Mouse (Mus musculus) CD8-positive naive resting alpha-beta T cell, adult 2 months (primary cell): Measurements from ENCODE around the gene Rcor2.

Experiments used
- DNase-seq, 2 experiments: peaks; one replicate each; pipeline ENCODE4 v3.0.0; 2022; ENCODE audit warnings: low read depth in 2 of 2, low spot score in 2 of 2

Gene Rcor2

GRCm38 (mm10) chr19:7267091-7267741 lies at the start of gene Rcor2:
Gene Rcor2 (plus strand): TSS chr19:7267325.
- DNase-seq, result no peak

GRCm38 (mm10) chr19:7217926-7218267 lies 49.2 kb upstream of the Rcor2 start:
- no peak for DNase-seq

- no peak for DNase-seq
These were observed 48.4 kb upstream of the Rcor2 start for GRCm38 (mm10) chr19:7218753-7219152.

GRCm38 (mm10) chr19:7222196-7222595 lies 44.9 kb upstream of the Rcor2 start:
- DNase-seq, result no peak

- DNase-seq, result no peak
These were observed 43.6 kb upstream of the Rcor2 start for GRCm38 (mm10) chr19:7223488-7223887.

- DNase-seq, result no peak
These were observed 42.9 kb upstream of the Rcor2 start for GRCm38 (mm10) chr19:7224253-7224652.

GRCm38 (mm10) chr19:7225096-7225690 lies 41.9 kb upstream of the Rcor2 start:
- no peak for DNase-seq

- DNase-seq, result no peak
These were observed 40.6 kb upstream of the Rcor2 start for GRCm38 (mm10) chr19:7226511-7226914.

- DNase-seq, result peak; percentile 70 to 78
These were observed 32.4 kb upstream of the Rcor2 start for GRCm38 (mm10) chr19:7234537-7235221.

GRCm38 (mm10) chr19:7235461-7235860 lies 31.7 kb upstream of the Rcor2 start:
- DNase-seq, result no peak

GRCm38 (mm10) chr19:7236011-7236410 lies 31.1 kb upstream of the Rcor2 start:
- DNase-seq, result no peak

- no peak for DNase-seq
These were observed 30.4 kb upstream of the Rcor2 start for GRCm38 (mm10) chr19:7236742-7237141.

- DNase-seq, result no peak
These were observed 27.6 kb upstream of the Rcor2 start for GRCm38 (mm10) chr19:7239574-7239973.

GRCm38 (mm10) chr19:7240291-7240690 lies 26.8 kb upstream of the Rcor2 start:
- no peak for DNase-seq

- DNase-seq, result peak; percentile 90 to 93
These were observed 26.1 kb upstream of the Rcor2 start, which contains the start of gene Naa40 for GRCm38 (mm10) chr19:7240782-7241690. Gene Naa40 (minus strand): TSS chr19:7241183.

- no peak for DNase-seq
These were observed 21.1 kb upstream of the Rcor2 start for GRCm38 (mm10) chr19:7246021-7246420.

GRCm38 (mm10) chr19:7257881-7258280 lies 9.2 kb upstream of the Rcor2 start:
- DNase-seq, result no peak

GRCm38 (mm10) chr19:7261476-7261875 lies 5.6 kb upstream of the Rcor2 start:
- DNase-seq, result no peak

- no peak for DNase-seq
These were observed 5.2 kb upstream of the Rcor2 start for GRCm38 (mm10) chr19:7261964-7262363.

GRCm38 (mm10) chr19:7262592-7262991 lies 4.5 kb upstream of the Rcor2 start:
- DNase-seq, result no peak

- DNase-seq, result peak; percentile 76 to 83
These were observed 2.9 kb upstream of the Rcor2 start for GRCm38 (mm10) chr19:7264088-7264765.
